In the genomic region with DNA sequence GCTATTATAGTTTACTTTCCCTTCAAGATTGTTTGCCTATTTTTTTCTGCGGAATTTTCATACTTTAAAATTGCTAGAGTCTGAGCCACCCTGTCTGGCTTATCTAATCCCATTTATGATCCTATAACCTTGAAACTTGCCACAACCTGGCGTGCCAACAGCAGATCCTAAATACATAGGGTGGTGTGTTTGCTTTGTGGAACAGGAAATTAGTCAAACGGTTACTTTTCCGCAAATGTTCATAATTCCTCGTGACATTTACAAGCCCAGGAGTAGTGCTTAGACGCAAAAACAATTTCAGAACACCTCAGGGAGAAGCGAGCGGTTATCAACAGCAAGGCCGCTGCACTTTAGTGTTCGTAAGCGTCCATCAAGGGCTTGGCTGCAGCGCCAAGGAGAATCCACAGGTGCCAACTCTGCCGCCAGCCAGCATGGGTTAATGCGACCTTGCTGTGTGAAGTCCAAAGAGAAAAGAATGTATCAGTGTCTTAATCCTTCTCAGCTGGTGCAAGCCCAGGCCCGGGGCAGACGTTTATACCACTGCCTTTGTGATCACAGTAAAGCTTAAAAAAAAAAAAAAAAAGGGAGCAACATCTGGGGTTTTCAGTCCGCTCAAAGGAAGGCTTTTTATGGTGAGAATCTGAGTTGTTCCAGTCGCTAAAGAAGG, we compare ENCODE assay signal across 9 mouse cellular contexts. TPM values are rescaled to one million over a fixed set of nuclear protein-coding genes. Genes with fewer than 3 reads are reported as not detected.
A peak's percentile ranks its signal among the peaks of the same experiment; 100 is the strongest.
DNase-seq lines count a peak whose midpoint lies in the region; ATAC-seq and TF ChIP-seq lines count a peak whose summit lies in the region.
"Had no signal": no experiment of that assay in that cellular context is flagged by ENCODE, and none has a peak within 500 bp of the region (broad histone marks: within the 10 kb centered on the region; RNA-seq: fewer than 3 reads in every experiment).

No protein-coding gene starts in this region.

- H3K4me3 ChIP-seq in heart, postnatal 0 days (ENCODE audit: low read depth, low read length): no peak overlapping the region
- H3K4me3 ChIP-seq in midbrain, embryonic 12.5 days: 0 out of 2 replicates have a peak overlapping the region, but pooled peaks have one; percentile 16

- TF ChIP-seq EP300 in heart, postnatal 0 days (IDR thresholded peaks at IDR 0.05; ENCODE audit: low read depth): no peak

- peaks cover 30% of the 10 kb centered on the region for H3K4me1 ChIP-seq in heart, postnatal 0 days (ENCODE audit: control insufficient read depth, insufficient read depth)
- peaks cover 33% of the 10 kb centered on the region for H3K4me1 ChIP-seq in midbrain, embryonic 12.5 days

- H3K36me3 ChIP-seq in heart, postnatal 0 days (replicated peaks; ENCODE audit: control insufficient read depth, insufficient read depth, low read length): no peaks in the 10 kb centered on the region
- H3K36me3 ChIP-seq in midbrain, embryonic 12.5 days: no peaks in the 10 kb centered on the region

- ATAC-seq in heart, postnatal 0 days (ENCODE audit: insufficient read depth, low read depth): no peak
- peak; percentile 73; the same call in 1 of the 2 replicates for ATAC-seq in midbrain, embryonic 12.5 days (ENCODE audit: low FRiP score, low read depth)
- no peak for ATAC-seq in erythroid progenitor cell, adult 5-6 weeks (replicated peaks; ENCODE audit: low FRiP score, poor library complexity, severe bottlenecking)

- TF ChIP-seq CTCF in heart, postnatal 0 days (IDR thresholded peaks at IDR 0.05; ENCODE audit: low read depth): no peak

- peak; percentile 68 for DNase-seq in adrenal gland, adult 2 months
- no peak for DNase-seq in adrenal gland, postnatal 4 days (ENCODE audit: low spot score in 2 of 2)
- peak; percentile 46 for DNase-seq in embryo, embryonic 10 days (ENCODE audit: low spot score)
- peak; percentile 33 for DNase-seq in heart, postnatal 0 days (ENCODE audit: low spot score)
- DNase-seq in thymus, postnatal 36 days: no peak
- DNase-seq in right cerebral cortex, postnatal 36 days (ENCODE audit: low spot score in 2 of 2): no peak

- peak overlapping the region; percentile 26 for H3K4me2 ChIP-seq in heart, postnatal 0 days (ENCODE audit: low read depth, low read length)
- peak overlapping the region; percentile 39 for H3K4me2 ChIP-seq in midbrain, embryonic 12.5 days (replicated peaks)

- H3K9ac ChIP-seq in heart, postnatal 0 days (replicated peaks; ENCODE audit: low read depth, low read length): peak overlapping the region; percentile 29; the same call in 1 of the 2 replicates
- H3K9ac ChIP-seq in midbrain, embryonic 12.5 days (replicated peaks): no peak overlapping the region

- peak overlapping the region; percentile 82 for H3K27ac ChIP-seq in heart, postnatal 0 days (ENCODE audit: low read depth)
- H3K27ac ChIP-seq in midbrain, embryonic 12.5 days (replicated peaks): peak overlapping the region; percentile 57

- 24% methylated on average over 18 of the region's 18 CpGs for WGBS in heart, postnatal 0 days
- WGBS in midbrain, embryonic 12.5 days: 23% methylated on average over 18 of the region's 18 CpGs

- no peaks in the 10 kb centered on the region for H3K27me3 ChIP-seq in heart, postnatal 0 days (ENCODE audit: control insufficient read depth, insufficient read depth, low read length)
- no peaks in the 10 kb centered on the region for H3K27me3 ChIP-seq in midbrain, embryonic 12.5 days

- no peaks in the 10 kb centered on the region for H3K9me3 ChIP-seq in heart, postnatal 0 days (replicated peaks; ENCODE audit: control insufficient read depth, low read length)
- no peaks in the 10 kb centered on the region for H3K9me3 ChIP-seq in midbrain, embryonic 12.5 days

RNA-seq across cellular contexts. Expression of gene Ttc30a2, which starts 18.7 kb away (rescaled TPM):
- total RNA-seq in adrenal gland, adult 2 months (2021): under 1 TPM; 0.23 to 0.62 TPM
- polyA plus RNA-seq in adrenal gland, adult 2 months (2012; rRNA removed): 0.38 and 0.49 TPM in 2 replicates
- total RNA-seq in adrenal gland, postnatal 4 days (2021): under 1 TPM; 0.59 to 0.87 TPM
- 0.23 and 2.6 TPM in 2 replicates for total RNA-seq in heart, postnatal 0 days (2014; rRNA removed; ENCODE audit: low replicate concordance)
- polyA plus RNA-seq in heart, postnatal 0 days (2015; fragmentation: Nextera tagmentation; extraction: Ambion mirVana): 1.2 and 1.4 TPM in 2 replicates
- polyA plus RNA-seq in midbrain, embryonic 12.5 days (2016; fragmentation: Nextera tagmentation; extraction: Ambion mirVana): 0.63 and 0.70 TPM in 2 replicates
- not detected in 2 replicates for total RNA-seq in erythroid progenitor cell, adult 5-6 weeks (2015; ENCODE audit: low replicate concordance)
- total RNA-seq in erythroid progenitor cell, adult 5-6 weeks (2017; ENCODE audit: low replicate concordance): not detected in 2 replicates
- total RNA-seq: common myeloid progenitor, adult 5-6 weeks had no signal

RNA-seq across cellular contexts. Expression of gene Ttc30b, which starts 20.9 kb away (rescaled TPM):
- 10 to 100 TPM; 12.5 to 25.3 TPM for total RNA-seq in adrenal gland, adult 2 months (2021)
- polyA plus RNA-seq in adrenal gland, adult 2 months (2012; rRNA removed): 27.4 and 28.6 TPM in 2 replicates
- total RNA-seq in adrenal gland, postnatal 4 days (2021): 10 to 100 TPM; 20.2 to 21.0 TPM
- total RNA-seq in heart, postnatal 0 days (2014; rRNA removed; ENCODE audit: low replicate concordance): 22.6 and 26.7 TPM in 2 replicates
- 13.8 and 14.0 TPM in 2 replicates for polyA plus RNA-seq in heart, postnatal 0 days (2015; fragmentation: Nextera tagmentation; extraction: Ambion mirVana)
- 8.8 and 9.7 TPM in 2 replicates for polyA plus RNA-seq in midbrain, embryonic 12.5 days (2016; fragmentation: Nextera tagmentation; extraction: Ambion mirVana)
- 1.4 TPM in 1 of 2 replicates, not detected in the other for total RNA-seq in erythroid progenitor cell, adult 5-6 weeks (2015; ENCODE audit: low replicate concordance)
- total RNA-seq in erythroid progenitor cell, adult 5-6 weeks (2017; ENCODE audit: low replicate concordance): not detected in 2 replicates

RNA-seq across cellular contexts. Expression of gene Ttc30a1, which starts 22.5 kb away (rescaled TPM):
- total RNA-seq in adrenal gland, adult 2 months (2021): 1 to 10 TPM; 1.8 to 4.1 TPM
- 3.1 and 3.4 TPM in 2 replicates for polyA plus RNA-seq in adrenal gland, adult 2 months (2012; rRNA removed)
- total RNA-seq in adrenal gland, postnatal 4 days (2021): 1 to 10 TPM; 4.1 to 4.2 TPM
- 7.3 and 9.4 TPM in 2 replicates for total RNA-seq in heart, postnatal 0 days (2014; rRNA removed; ENCODE audit: low replicate concordance)
- 3.3 and 3.7 TPM in 2 replicates for polyA plus RNA-seq in heart, postnatal 0 days (2015; fragmentation: Nextera tagmentation; extraction: Ambion mirVana)
- 9.1 and 9.3 TPM in 2 replicates for polyA plus RNA-seq in midbrain, embryonic 12.5 days (2016; fragmentation: Nextera tagmentation; extraction: Ambion mirVana)
- 0.84 and 2.2 TPM in 2 replicates for total RNA-seq in erythroid progenitor cell, adult 5-6 weeks (2015; ENCODE audit: low replicate concordance)
- 0.45 and 0.51 TPM in 2 replicates for total RNA-seq in erythroid progenitor cell, adult 5-6 weeks (2017; ENCODE audit: low replicate concordance)

Comparison
In these comparisons a context has a peak if more than half of its experiments do, and no peak if none do; other contexts are left out.
1. DNase-seq: peak in adrenal gland, adult 2 months (single experiment), embryo, embryonic 10 days (single experiment) and heart, postnatal 0 days (single experiment); none in adrenal gland, postnatal 4 days (0 of 2), thymus, postnatal 36 days (0 of 2) and right cerebral cortex, postnatal 36 days (0 of 2).